Mouse (Mus musculus) right cerebral cortex, adult 18-20 months (tissue): ENCODE measurements at regions not wholly inside any gene's neighbourhood (a gene's known extent, or its start where the extent isn't known, plus 50 kb on each side); places are given as distances from the start of the nearest gene placed in this dataset.

Experiments used
- DNase-seq: peaks from one replicate; pipeline ENCODE4 v3.0.0; 2022; ENCODE audit warnings: mixed read lengths

GRCm38 (mm10) chr19:32940806-32941205 lies 183.5 kb downstream of the Pten start:
- no peak for DNase-seq

GRCm38 (mm10) chr19:32943594-32944230 lies 186.4 kb downstream of the Pten start:
- DNase-seq: no peak

- DNase-seq: no peak
Measured at GRCm38 (mm10) chr19:32947081-32947855, 190.0 kb downstream of the Pten start.

GRCm38 (mm10) chr19:32950252-32950651 lies 193.0 kb downstream of the Pten start:
- DNase-seq: no peak

- DNase-seq: no peak
Measured at GRCm38 (mm10) chr19:32950794-32951193, 193.5 kb downstream of the Pten start.

- DNase-seq: no peak
Measured at GRCm38 (mm10) chr19:32952425-32952824, 195.1 kb downstream of the Pten start.

- DNase-seq: no peak
Measured at GRCm38 (mm10) chr19:32952928-32953687, 195.8 kb downstream of the Pten start.

GRCm38 (mm10) chr19:32954001-32954605 lies 196.8 kb downstream of the Pten start:
- peak; percentile 21 for DNase-seq

GRCm38 (mm10) chr19:32954942-32955341 lies 197.6 kb downstream of the Pten start:
- DNase-seq: no peak

- no peak for DNase-seq
Measured at GRCm38 (mm10) chr19:32956143-32956915, 199.0 kb downstream of the Pten start.

GRCm38 (mm10) chr19:32956916-32957558 lies 199.7 kb downstream of the Pten start:
- peak; percentile 56 for DNase-seq

- no peak for DNase-seq
Measured at GRCm38 (mm10) chr19:32958276-32958675, 201.0 kb downstream of the Pten start.

GRCm38 (mm10) chr19:32958791-32959190 lies 201.5 kb downstream of the Pten start:
- no peak for DNase-seq

GRCm38 (mm10) chr19:32959844-32960195 lies 202.5 kb downstream of the Pten start:
- DNase-seq: no peak

- no peak for DNase-seq
Measured at GRCm38 (mm10) chr19:32960196-32960947, 203.1 kb downstream of the Pten start.

- DNase-seq: no peak
Measured at GRCm38 (mm10) chr19:32961525-32961924, 204.2 kb downstream of the Pten start.

GRCm38 (mm10) chr19:32963983-32964382 lies 206.7 kb downstream of the Pten start:
- no peak for DNase-seq

GRCm38 (mm10) chr19:32965488-32965887 lies 208.2 kb downstream of the Pten start:
- no peak for DNase-seq

GRCm38 (mm10) chr19:32969213-32969776 lies 212.0 kb downstream of the Pten start:
- no peak for DNase-seq

- DNase-seq: no peak
Measured at GRCm38 (mm10) chr19:32972116-32972515, 214.8 kb downstream of the Pten start.

GRCm38 (mm10) chr19:32973130-32973529 lies 215.8 kb downstream of the Pten start:
- no peak for DNase-seq
